ENCODE assay signal across 8 mouse cellular contexts in the genomic region with DNA sequence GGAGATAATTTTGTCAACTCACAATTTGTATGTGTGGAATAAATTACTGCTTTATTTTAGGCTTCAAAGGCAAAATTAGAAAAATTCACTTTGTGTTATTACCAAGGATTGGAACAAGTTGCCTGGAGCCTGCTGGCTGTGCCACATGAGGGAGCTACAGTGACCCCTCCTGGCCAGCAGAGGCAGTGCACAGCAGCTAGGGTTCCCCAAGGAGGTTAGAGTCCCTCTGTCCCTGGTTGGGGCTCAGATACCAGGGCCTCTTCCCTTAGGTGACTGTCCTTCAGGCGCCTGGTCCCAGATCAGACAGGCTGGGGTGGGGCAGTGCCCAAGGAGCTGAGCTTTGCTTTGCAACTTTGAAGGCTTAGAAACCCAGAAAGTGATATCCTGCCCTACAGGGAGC. TPM values are rescaled to one million over a fixed set of nuclear protein-coding genes. Genes with fewer than 3 reads are reported as not detected.
DNase-seq lines count a peak whose midpoint lies in the region; TF ChIP-seq lines count a peak whose summit lies in the region.

No protein-coding gene starts in this region.

- peak; percentile 88 for DNase-seq in CD4-positive, CD25-positive, alpha-beta regulatory T cell, adult 2 months (ENCODE audit: low read depth, low spot score)
- DNase-seq in adrenal gland, adult (ENCODE audit: inconsistent age in 2 of 2, low spot score in 1 of 2), result peak; percentile 75 to 92
- DNase-seq in heart, adult 8-10 months (ENCODE audit: low spot score), result peak; percentile 75
- DNase-seq in layer of hippocampus, adult 9-11 months, result peak; percentile 71
- DNase-seq in lung, postnatal 10 days, result peak; percentile 86
- peak; percentile 46 for DNase-seq in retina, postnatal 7 days (ENCODE audit: low read depth, low spot score)
- DNase-seq in thymus, postnatal 4 days, result peak; percentile 90

- no peak overlapping the region for H3K4me3 ChIP-seq in cortical plate, adult 2 months (ENCODE audit: insufficient read depth, low read length)

- TF ChIP-seq POLR2A in cortical plate, adult 2 months (IDR thresholded peaks at IDR 0.05; ENCODE audit: extremely low read depth, insufficient read depth, low read length), result no peak

- TF ChIP-seq CTCF in cortical plate, adult 2 months (IDR thresholded peaks at IDR 0.05; ENCODE audit: extremely low read depth, insufficient read depth, low read length), result peak; percentile 96

- H3K27ac ChIP-seq in cortical plate, adult 2 months (ENCODE audit: insufficient read depth, low read length), result no peak overlapping the region

- H3K4me1 ChIP-seq in cortical plate, adult 2 months (ENCODE audit: control insufficient read depth, insufficient read depth, low read length), result no peaks in the 10 kb centered on the region

RNA-seq across cellular contexts. Expression of gene Pgs1, which starts 35.7 kb away (rescaled TPM):
- polyA plus RNA-seq in cortical plate, adult 2 months (2012; rRNA removed), result 81.6 and 86.6 TPM in 2 replicates
- total RNA-seq in heart, adult 8-10 months (2022), result 10 to 100 TPM; 16.4 to 20.6 (median 19.2) TPM

RNA-seq across cellular contexts. Expression of gene Socs3, which starts 52.0 kb away (rescaled TPM):
- polyA plus RNA-seq in cortical plate, adult 2 months (2012; rRNA removed), result 5.0 TPM in 2 replicates
- 1 to 10 TPM; 3.8 to 6.2 (median 4.7) TPM for total RNA-seq in heart, adult 8-10 months (2022)
